Mouse (Mus musculus): Measurements from ENCODE around the gene Rybp.

Gene Rybp

DNA sequence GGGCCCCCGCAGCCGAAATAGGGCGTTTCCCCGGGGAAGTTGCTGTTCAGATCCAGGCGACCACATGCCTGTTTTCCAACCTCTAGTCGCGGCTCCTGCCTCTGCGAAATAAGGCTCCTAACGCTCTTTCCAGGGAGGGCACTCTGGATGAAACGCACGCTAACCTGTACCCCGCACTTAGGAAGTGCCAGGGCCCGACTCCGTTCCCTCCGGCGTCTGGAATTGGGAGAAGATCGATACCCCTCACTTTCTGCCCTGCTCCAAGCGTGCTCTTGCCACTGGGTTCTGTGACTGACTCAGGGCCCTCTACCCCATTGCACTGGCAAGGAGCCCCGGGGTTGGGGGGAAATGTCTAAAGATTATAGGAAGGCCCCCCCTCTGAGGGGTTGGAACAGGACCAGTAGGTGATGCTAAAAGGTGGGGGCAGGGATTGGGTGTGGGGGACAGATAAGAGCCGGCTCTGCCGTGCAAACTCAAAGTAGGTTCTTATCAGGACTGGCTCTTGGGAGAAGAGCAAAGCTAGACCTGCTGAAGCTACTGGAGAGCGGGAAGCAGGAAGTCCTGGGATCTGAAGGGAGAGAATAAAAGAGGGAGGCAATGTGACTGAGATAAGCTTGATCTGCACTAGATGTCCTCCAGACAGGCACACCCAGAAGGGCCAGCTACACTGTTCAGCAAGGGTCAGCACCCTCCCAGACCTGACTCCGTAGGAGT is 888 bp upstream of the Rybp start:
- DNase-seq (ENCODE audit: low read depth, low spot score) = peak; percentile 35

DNA sequence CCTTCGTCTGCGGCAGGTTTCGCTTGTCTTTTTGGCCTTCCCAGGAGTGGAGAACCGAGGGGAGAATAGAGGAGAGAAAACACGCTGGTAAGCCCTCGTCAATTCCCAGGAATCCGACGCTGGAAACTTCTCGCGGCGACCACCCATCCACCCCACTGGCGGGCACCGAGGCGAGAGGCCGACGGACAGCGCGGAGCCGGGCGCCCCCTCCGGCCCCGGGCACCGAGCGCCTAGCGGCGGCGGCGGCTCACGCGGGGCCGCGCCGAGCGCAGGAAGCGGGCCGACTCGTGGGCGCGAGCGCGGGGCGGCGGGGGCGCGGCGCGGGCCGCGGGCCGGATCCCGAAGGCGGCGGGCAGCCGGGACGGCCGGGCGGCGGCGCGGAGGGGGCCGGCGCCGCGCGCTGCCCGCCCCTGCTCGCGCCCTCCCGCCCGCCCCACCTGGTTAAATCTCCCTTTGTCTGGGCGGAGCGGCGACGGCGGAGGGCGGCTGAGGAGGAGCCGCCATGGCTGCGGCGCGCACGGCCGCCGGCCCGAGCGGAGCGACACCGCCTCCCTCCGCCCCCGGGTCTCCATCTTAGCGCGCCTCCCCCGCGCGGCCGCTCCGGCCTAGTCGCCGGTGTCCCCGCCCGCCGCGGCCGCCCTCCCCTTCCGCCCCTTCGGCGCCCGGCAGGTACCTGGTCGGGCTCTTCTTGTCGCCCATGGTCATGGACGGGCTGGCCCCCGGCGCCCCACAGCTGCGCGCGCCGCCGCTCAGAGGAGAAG is 532 bp downstream of the Rybp start:
- DNase-seq (ENCODE audit: low read depth, low spot score) = peak; percentile 82

DNA sequence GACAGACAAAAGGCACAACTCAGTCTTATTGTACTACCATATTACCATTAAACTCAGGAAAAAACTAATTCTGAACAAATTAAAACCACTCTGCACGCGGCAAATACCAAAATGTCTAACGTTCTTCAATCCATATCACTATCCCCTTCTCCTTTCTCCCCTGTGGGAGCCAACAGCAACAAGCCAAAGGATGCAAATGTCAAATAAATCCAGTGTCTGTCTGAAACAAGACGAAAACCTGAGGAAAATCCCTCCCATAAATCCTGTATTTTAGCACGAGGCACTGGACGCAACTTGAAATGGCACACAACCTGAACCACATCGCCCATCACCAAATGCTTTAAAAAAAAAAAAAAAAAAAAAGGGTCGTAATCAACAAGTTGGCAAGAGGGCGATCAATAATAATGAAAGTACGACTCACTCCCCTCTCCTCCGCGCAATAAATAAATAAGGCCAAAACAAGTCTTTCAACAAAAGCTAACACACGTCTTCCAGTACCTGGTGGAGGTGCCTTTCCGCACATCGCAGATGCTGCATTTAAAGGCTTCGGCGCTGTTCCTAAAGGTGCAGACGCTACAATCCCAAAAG is 1.2 kb downstream of the Rybp start:
- DNase-seq (ENCODE audit: low read depth, low spot score) = no peak

DNA sequence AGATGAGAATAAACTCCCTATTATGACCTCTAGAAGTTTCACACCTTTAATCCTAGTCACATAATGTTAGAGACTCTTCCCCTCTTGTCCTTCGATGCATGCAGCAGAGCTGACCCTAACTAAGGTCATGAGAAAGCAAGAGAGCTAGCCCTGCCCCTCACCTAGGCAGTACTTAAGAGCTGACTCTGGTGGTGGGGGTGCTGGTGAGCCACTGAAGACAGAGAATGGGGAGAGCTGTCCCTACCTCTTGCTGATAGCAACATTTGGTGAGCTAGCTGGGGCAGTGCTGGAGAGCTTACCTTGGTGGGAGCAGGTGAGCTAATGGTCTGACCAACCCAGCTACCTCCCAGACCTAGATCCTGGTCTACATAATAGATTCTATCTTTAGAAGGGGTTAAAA is 8.4 kb downstream of the Rybp start:
- DNase-seq (ENCODE audit: low read depth, low spot score) = no peak

DNA sequence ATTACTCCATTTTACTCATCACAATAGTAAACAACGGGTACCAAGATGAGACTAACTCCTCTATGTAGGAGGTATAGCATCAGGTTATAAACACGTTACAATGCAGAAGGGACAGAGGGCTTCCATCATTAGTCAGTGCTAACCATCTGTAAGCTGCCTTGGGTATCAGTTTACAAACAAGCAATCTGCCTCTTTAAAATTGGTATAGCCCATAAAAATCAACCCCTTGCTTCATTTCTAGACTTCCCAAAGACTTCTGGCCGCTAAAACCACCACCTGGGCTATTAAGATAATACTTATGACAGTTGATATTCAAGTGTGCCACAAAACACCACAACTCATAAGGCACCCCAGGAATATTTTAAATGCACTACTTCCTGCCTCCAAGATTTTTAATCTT is 10.9 kb downstream of the Rybp start:
- DNase-seq (ENCODE audit: low read depth, low spot score) = no peak

DNA sequence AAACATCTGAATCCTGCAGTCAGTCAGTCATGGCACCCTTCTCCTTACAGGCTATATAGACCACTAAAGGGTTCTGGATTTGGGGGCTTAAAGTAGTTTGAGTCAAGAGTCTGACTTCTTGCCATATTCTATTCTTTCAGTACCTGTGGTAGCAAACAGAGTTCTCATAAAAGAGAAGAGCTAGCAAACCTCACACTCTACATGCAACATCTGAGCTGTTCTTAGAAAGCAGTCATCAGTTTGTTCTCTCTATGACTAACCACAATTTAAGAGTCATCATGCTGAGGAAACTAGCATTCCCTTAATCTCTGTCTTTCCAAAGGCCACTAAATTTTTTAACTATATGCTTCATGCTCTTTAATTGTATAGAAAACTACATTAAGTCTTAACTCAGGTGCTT is 11.6 kb downstream of the Rybp start:
- DNase-seq (ENCODE audit: low read depth, low spot score) = no peak

DNA sequence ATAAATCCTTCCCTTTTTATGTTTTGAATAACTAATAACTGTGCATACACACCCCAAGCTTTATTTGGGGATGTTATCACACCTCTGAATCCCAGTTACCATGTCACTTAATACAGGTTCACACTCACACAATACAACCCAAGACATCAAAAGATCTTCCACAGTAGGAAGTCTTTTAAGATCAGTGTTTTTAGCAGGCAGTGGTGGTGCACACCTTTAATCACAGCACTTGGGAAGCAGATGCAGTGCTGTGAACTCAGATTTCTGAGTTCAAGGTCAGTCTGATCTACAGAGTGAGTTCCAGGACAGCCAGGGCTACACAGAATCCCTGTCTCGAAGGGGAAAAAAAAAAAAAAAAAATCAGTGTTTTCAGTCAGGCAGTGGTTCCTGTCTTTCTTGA is 13.7 kb downstream of the Rybp start:
- DNase-seq (ENCODE audit: low read depth, low spot score) = no peak

DNA sequence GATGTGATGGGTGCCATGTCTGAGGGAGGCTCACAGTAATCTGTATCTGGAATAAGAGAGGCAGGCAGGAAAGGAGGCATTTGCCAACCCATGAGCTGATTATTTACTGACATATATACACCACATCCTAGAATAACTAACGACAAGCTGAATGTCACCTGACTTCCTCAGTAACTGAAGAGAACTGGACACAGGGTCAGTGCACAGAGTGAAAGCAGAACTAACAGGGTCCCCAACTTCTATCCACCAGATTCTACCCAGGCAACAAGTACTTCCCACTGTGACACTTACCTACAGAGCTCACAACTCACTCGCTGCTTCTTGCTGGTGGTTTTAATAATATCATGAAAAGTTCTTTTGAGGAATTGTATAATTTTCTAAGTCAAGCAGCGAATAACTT is 15.3 kb downstream of the Rybp start:
- DNase-seq (ENCODE audit: low read depth, low spot score) = no peak

DNA sequence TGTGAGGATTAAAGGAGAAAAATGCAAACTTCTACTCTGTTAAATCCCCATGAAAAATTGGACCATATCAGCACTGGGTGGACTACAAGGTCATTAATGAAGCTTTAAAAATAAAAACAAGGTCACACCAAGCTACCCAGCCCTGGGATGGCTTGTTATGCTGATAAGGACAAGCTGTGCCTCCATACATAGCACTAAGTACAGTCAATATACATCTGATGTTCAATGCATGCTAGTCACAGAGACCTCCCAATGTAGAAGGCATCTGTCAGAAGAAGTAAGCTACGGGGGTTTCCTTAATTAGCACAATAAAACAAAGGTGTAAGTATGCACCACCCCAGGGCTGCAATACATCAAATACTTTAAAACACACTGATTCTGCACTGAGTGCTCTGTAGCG is 16.5 kb downstream of the Rybp start:
- no peak for DNase-seq (ENCODE audit: low read depth, low spot score)

DNA sequence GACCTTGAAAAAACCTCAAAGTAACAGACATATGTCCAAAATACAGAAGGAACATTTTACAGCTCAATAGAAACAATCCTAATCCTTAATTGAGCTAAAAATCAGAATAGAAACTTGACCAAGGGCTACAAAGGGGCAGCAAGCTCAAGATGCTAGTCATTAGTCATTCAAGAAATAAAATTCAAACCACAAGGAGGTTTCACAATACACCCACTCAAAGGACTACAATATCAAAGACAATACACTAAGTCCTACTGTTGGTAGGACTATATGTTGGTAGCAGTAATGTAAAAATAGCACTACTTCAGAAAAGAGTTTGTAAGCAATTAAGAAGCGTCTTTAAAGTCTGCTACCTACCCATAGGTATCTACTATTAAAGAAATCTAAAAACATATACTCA is 27.7 kb downstream of the Rybp start:
- no peak for DNase-seq (ENCODE audit: low read depth, low spot score)

DNA sequence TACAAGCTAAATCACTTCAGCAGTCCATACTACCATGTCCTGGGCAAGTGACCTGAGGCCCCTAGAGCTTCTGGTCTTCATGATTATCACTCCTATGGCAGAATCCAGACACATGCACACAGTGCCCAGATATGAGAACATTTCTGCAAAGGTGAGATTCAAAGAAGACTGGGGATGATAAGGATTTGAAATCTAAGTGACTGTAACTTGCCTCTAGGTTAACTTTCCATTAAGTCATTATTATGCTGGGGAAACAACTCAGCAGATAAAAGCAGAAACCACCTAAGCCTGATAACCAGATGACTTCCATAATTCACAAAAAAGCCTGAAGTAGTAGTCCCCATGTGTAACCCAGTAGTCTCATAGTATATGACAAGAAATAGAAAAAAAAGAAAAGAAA is 29.0 kb downstream of the Rybp start:
- no peak for DNase-seq (ENCODE audit: low read depth, low spot score)

DNA sequence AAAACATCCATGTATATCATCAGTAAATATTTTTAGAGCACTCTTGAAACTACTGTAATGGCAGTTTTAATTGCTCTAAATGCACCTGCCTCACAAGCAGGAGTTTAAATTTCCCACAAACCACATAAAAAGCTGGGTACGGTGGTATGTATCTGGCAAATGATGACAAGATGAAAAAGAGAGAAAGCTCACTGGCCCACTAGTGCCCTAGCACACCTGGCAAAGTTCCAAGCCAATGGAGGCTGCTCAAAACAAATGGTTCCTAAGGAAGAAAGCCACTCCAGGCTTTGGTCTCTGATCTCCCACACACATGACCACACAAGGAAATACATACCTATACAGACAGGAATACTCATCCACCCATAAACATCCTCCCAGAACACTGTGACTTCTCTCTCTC is 31.9 kb downstream of the Rybp start:
- DNase-seq (ENCODE audit: low read depth, low spot score) = peak; percentile 18

DNA sequence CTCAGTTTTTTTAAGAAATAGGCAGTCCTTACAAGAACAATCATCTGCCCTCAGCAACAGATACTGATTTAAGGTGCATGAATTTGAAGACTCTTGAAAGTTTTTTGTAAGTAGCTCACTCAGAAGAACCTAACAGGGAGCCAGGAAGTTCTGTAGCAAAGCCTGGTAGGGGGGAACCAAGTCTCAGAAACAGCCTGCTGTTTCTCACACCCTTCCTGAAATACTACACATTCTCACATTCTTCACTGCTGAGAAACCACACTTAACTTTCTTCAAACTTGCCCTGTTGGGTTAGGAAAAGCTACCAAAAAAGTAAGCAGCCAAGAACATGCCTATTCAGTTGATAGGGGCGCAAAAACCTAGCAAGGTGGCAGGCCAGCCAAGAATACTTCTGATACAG is 32.6 kb downstream of the Rybp start:
- DNase-seq (ENCODE audit: low read depth, low spot score) = no peak

DNA sequence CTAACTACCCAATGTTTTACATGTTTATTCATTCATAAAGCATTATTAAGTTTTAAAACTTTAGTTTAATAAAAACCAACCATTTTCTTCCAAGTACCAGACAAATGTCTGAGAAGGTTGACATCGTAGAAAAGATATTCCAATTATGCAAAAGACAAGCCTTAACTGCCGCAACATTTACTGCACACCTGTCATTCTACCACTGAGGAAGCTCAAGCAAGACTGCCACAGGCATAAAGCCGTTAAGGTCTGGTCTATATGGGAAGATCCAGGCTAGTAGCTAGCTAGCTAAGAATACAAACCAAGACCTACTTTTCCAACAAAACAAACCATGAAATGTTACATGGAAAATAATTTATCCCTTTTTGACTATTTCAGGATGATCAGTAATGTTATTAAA is 42.8 kb downstream of the Rybp start:
- no peak for DNase-seq (ENCODE audit: low read depth, low spot score)

DNA sequence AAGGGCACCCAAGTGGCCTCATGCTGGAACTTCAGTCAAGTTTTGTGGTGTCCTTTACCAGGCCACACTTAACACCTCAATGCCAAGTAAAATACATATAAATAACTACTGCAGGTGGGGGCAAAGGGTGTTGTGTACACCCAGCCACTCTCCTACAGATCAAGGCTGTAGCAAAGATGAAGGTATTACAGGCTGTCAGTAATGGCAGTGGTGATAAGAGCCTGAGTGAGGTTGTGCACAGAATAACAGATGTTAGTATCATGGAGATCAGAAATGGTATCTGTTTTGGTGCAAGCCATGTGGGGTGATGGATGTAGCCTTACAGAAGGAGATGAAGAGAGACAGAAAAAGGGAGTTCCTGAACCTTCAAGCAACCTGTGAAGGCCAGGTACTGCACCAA is 52.2 kb downstream of the Rybp start:
- DNase-seq (ENCODE audit: low read depth, low spot score) = no peak

DNA sequence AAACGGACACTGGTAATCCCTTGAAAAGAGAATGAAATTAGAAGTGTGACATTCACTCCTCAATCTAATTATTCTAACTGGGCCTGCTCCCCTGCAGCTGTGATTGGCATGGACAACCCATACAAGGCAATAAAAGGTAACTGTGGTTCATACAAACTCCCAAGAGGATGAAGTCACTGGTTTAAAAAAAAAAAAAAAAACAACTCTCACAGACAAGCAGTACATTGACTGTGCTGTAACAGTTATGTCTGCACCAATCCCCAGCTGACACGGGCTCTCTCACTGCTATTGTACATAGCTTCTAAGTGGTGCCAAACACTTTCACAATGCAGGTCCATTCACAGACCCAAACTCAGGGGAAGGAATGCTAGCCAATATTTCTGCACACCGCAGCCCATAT is 53.8 kb downstream of the Rybp start:
- no peak for DNase-seq (ENCODE audit: low read depth, low spot score)

DNA sequence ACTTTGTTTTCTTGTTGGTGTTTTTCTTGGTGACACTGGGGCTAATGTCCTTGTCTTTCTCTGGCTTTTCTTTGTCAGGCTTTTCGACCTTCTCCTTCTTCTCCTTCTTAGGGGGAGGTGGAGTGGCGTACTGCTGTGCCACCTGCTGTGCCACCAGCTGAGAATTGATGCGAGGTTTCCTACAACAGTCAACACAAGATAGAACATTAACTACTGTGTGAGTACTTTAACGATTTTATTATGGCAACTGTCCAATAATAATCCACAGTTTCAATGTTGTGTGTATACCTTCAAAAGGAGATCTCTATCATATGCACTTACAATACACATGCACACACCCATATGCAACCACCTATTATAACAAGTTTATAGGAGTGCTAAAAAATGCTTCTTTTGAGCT is 54.2 kb downstream of the Rybp start:
- no peak for DNase-seq (ENCODE audit: low read depth, low spot score)

DNA sequence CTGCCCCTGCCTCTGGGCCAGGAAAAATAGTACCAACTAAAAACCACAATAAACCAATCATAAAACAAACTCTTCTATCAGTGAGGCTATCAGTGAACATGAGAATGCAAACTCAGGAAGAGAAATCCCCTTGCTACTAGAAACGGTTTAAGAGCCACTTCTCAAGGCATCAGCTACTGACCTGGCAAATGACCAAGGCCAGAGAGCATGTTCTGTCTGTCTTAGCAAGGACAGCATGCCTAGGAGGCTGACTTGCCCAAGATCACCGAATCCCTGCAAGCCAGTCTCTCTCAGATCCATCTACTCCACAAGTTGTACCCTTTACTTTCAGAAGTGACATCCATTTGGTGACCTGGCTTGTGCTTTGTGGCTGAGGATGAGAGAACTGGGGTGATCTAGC is 61.1 kb downstream of the Rybp start:
- DNase-seq (ENCODE audit: low read depth, low spot score) = no peak

DNA sequence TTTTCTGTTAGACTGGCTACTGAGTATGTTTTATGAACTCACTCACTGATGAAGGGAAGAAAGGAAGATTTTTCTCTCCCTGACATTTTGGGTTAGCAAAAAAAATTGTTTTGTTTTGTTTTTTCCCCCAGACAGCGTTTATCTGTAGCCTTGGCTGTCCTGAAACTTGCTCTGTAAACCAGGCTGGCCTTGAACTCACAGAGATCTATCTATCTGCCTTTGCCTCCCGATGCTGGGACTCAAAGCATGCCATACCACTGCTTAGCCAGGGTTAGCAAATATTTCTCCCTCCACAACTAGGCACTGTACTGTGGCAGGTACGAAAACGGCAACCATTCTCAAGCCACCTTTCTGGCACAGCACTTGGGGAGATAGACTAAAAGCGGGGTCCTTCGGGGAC is 63.4 kb downstream of the Rybp start:
- DNase-seq (ENCODE audit: low read depth, low spot score) = no peak

DNA sequence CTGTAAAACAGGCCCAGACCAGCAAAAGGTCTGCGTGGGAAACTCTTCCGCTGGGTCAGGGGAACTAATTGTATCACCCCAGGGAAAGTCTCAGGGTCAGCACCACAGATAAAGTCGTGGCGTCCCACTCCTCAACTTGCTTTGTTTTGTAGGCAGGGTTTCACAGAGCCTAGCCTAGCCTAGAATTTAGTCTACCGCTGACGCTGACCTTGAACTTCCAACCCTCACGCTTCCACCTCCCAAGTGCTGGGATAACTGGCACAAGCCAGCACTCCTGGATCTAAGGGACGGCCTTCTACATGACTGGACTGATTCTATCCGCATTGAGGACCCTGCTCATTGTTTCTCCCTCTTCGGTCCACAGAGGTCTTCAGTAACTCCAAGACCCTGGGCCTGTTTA is 63.9 kb downstream of the Rybp start:
- DNase-seq (ENCODE audit: low read depth, low spot score) = no peak

DNA sequence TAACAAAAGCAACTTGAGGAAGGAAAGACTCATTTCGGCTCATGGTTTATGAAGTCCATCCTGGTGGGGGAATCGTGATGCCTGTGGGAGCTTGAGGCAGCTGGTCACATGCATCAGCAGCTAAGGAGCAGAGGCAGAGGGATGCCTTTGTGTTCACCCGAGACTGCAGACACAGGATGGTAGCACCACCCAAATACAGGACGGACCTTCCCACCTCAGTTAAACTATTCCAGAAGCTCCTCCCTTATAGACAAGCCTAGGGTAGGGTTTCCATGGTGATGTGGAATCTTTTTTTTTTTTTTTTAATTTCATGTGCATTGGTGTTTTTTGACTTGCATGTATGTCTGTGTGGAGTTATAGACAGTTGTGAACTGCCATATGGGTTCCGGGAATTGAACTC is 64.4 kb downstream of the Rybp start:
- DNase-seq (ENCODE audit: low read depth, low spot score) = no peak

DNA sequence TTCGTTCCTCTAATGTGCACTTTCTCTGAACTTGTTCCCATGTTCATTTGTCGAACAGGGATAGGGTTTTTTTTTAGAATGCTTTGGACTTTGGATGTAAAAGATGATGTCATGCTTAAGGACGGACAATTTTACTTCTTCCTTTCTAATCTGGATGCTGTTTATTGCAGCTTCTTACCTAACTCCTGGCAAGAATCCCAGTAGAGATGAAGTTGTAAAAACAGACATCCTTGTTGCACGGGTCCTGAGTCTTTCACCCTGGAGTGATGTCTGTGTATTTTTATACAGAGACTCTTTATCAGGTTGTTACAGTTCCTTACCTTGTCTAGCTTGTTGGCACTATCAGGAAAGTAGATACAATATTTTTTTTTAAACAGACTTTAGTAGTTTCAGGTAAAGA is 65.5 kb downstream of the Rybp start:
- DNase-seq (ENCODE audit: low read depth, low spot score) = no peak

DNA sequence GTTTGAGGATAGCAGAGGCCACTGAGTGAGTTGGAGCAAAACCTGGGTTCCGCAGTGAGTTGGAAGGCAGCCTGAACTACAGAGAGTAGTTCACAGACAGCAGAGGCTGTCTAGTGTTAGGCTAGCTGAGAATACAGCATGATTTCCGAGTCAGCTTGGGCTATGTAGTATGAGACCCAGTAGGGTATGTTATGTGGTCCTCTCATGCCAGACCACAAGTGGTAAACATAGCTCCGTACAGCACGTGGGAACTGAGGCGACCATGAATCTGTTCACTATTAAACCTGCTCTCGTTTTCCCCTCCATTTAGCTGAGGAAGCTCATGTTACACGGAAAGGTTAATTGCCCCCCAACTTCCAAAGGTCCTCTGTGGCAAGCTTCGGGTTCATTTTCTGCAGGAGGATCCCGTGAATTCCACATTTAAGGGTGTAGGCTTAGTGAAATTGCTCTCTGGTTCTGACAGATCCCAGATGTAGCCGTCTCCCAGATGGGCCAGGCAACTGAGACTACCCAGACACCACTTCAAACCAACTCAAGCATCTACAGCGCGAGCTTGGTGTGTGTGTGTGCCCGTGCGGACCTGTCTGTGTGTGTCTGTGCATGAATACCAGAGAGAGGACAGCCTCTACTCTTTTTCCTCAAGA is 66.2 kb downstream of the Rybp start:
- DNase-seq (ENCODE audit: low read depth, low spot score) = no peak

All from CD4-positive, CD25-positive, alpha-beta regulatory T cell, adult 2 months (primary cell).